Mouse (Mus musculus) G1E-ER4 (cell line): ENCODE data around the gene Plcd3. TPM values are rescaled to one million over a fixed set of nuclear protein-coding genes. Genes with fewer than 3 reads are reported as not detected.
A peak's percentile ranks its signal among the peaks of the same experiment; 100 is the strongest.

Experiments
- GATA1 ChIP-seq: IDR thresholded peaks from one replicate; pipeline ENCODE4 v1.8.0; 2012; ENCODE audit warnings: low read length, inconsistent platforms
- polyA plus RNA-seq: library from polyadenylated mRNA; stranded (reverse); fragments of >175 nt; gene quantifications from 2 replicates; pipeline ENCODE4 v1.2.3, GENCODE M21; 2012

The Plcd3 gene
- polyA plus RNA-seq, result 0.03 TPM in 1 of 2 replicates, not detected in the other

- no peak for TF ChIP-seq GATA1
Measured at GRCm38 (mm10) chr11:103101481-103101865, at the start of gene Plcd3, which contains the start of gene Acbd4. Plcd3 (minus strand) TSS chr11:103101658. Acbd4 (plus strand) TSS chr11:103101682.

GRCm38 (mm10) chr11:103149771-103150170 lies 48.3 kb upstream of the Plcd3 start:
- TF ChIP-seq GATA1, result no peak

DNA sequence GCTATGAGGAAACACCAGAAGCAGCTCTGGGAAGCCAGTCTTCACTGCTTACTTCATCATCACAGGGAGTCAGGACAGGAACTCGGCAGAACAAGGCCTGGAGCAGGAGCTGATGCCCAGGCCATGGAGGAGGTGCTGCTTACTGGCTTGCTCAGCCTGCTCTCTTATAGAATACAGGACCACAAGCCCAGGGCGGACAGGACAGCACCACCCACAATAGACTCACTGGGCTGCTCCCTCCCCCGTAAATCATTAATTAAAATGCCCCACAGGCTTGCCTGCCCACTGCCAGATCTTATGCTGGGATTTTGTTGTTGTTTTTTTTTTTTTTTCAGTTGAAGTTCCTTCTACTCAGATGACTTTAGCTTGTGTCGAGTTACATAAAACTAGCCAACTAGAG lies 46.3 kb upstream of the Plcd3 start:
- TF ChIP-seq GATA1, result no peak

GRCm38 (mm10) chr11:103146386-103146785 lies 44.9 kb upstream of the Plcd3 start:
- TF ChIP-seq GATA1, result no peak

DNA sequence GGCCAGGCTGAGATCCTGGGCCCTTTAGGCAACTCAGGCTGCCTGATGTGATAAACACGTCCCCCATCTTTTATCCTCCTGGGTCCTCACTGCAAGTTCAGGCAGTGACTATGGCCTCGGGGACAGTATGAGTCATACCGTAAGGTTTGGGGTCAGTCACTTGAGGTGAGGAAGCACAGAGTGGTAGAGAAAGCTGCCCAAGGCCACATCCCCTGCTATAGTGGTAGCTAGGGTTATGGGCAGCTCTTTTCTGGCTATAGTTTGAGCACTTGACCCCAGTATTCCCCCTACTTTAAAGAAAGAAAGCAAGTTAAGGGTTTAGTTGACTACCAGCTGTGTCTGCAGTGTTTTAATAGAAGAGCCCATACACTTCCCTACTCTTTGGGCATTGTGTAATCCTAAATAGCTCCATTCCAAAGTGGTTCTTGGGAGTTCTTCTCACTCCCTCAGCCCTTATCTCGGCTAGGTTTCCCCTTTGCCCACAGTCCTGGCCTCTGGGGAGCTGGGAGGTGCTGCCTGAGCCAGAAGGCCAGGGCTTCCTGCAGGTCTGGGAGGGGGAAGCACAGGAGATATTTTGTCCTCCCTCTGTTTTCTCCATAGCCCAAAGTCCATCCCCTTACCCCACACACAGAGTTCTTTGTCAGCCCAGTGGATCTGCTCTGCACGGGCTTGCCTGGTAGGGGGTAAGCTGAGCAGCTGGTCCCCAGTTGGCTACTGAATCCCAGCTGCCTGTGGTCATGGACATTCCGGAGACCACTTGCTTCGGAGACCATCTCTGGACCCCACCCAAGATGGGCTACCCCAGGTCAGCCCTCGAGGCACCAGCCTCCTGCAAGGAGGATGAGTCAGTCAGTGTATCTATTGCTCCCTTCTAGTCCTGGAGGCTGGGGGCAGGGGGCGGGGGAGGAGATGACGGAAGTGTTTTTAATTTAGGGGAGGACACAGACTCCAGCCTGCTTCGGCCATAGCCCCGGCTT lies 43.1 kb upstream of the Plcd3 start:
- no peak for TF ChIP-seq GATA1

GRCm38 (mm10) chr11:103142441-103143182 lies 41.2 kb upstream of the Plcd3 start:
- no peak for TF ChIP-seq GATA1

- TF ChIP-seq GATA1, result no peak
Measured at GRCm38 (mm10) chr11:103141944-103142255, 40.4 kb upstream of the Plcd3 start.

DNA sequence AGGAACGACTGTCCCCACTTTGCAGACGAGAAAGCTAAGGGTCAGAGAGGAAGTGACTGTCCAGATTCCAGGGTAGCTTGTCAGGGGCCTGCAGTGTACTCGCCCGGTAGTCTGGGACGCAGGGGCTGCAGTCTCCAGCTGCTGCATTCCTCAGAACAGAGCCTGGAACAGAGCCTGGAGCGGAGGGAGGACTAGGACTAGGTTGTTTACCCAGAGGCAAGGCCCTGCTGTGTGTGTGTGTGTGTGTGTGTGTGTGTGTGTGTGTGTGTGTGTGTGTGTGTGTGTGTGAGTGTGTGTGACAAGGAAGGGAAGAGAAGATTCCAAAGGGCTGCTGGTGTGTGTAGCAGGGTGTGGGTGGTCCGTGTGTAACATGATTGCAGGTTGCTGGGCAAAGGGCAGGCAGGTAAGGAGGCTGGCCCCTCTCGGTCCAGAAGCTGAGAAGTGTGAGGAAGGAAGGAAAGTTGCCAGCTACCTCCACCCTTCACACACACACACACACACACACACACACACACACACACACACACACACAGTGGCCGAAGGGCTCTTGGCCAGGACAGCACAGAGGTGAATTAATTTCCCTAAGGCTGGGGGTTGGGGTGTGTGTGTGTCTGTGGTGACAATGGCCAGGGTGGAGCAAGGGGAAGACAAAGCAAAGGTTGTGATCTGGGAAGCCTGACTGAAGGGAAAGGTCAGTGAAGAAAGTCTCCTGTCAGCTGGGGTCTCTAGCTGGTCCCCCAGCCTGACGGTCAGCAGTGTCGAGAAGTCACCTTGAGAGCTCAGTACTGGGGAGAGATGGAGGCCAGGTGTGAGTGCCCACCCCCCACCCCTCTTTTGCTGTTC lies 39.9 kb upstream of the Plcd3 start:
- no peak for TF ChIP-seq GATA1

- no peak for TF ChIP-seq GATA1
Measured at GRCm38 (mm10) chr11:103140763-103141100, 39.3 kb upstream of the Plcd3 start.

- no peak for TF ChIP-seq GATA1
Measured at GRCm38 (mm10) chr11:103139951-103140762, 38.7 kb upstream of the Plcd3 start.

DNA sequence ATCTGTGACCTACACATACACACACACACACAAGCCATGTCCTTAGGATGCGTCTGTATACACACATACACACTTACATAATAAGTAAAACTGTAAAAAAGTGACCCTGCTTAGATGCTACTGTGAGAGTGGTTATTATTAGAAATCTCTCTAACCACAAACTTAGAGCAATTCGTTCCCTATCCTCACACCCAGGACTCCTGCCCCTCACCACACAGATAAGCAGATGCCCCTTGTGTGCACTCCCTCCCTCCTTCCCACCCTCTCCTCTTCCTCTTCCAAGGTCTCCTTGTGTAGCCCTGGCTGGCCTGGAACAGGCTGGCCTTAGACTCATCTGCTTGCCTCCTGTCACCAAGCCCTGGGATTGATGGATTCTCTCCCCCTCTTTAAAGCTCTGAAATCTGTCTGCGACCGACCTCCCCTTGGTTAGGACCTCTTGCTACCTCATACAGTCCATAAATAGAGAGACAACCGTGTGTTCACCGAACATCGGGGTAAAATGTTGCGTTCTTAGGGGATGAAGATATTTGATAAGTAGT lies 34.6 kb upstream of the Plcd3 start:
- TF ChIP-seq GATA1, result peak; percentile 79

DNA sequence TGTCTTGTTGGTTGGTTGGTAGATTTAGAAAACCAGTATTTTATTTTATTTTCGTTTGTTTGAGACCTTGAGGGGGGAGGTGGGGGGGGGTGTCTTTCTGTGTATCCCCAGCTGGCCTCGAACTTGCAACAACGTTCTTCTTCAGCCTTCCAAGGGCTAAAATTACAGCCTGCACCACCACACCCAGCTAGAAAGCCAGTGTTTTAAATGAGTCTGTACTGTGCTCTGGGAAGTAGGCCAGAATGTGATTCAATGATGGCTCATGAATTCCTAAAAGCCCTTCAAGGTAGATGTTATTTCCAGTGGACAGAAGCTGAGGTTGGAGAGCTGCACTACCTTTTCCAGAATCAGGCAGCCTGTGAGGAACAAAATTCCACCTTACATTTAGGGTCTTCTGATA lies 32.8 kb upstream of the Plcd3 start:
- no peak for TF ChIP-seq GATA1

- TF ChIP-seq GATA1, result no peak
Measured at GRCm38 (mm10) chr11:103133456-103134185, 32.2 kb upstream of the Plcd3 start.
